Mouse (Mus musculus): ENCODE data around the gene Bub3.

Gene Bub3

DNA sequence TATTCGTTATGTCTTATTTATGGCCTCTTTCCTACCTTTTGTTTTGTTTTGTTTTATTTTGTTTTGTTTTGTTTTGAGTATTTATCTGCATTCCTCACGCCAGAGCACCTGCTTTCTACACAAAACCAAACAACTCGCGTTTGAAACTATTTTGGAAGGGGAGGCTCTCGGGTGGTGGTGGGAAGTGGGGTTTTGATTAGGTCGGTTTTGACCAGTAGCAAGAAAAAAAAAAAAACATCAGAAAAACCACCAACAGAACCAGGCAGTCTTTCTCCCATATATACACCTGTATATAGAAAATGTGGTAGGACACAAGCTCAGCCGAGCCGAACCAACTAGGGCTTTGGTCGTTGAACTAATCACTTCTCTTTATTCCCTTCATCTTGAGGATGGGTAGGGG is 3.9 kb upstream of the Bub3 start:
- no peak for DNase-seq (ENCODE audit: low spot score)

DNA sequence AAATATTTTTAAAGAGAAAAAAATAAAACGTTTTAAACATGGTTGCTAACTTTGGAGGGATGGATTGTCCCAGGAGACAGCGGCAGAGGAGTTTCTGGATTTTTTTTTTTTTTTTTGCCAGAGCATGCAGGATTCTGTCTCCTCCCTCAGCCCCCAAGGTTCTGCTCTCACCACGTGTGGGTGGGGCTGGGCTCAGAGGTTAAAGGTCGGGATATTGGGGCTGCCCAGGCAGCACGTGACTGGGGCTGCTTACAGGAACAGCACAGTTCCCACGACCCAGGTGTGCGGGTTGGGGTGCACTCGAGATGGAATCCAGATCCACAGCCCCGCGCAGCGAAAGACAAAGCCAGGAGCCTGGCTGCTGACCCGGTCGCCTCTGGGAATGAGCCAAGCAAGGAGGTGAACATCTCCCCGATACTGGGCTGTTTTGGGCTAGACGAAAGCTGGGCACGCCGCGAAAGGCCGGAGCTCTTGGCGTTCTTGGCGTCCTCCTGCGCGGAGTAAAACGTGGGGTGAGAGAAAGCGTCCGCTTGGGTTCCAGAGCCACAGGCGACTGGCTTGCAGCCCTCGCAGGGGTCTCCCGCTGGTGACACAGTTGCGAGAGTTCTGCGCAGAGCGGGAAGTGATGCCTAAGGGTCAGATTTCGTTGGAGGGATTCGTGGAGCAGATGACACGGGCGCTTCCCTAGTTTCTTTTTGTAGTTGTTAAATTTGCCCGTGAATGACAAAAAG is 3.3 kb upstream of the Bub3 start:
- DNase-seq (ENCODE audit: low spot score) = no peak

DNA sequence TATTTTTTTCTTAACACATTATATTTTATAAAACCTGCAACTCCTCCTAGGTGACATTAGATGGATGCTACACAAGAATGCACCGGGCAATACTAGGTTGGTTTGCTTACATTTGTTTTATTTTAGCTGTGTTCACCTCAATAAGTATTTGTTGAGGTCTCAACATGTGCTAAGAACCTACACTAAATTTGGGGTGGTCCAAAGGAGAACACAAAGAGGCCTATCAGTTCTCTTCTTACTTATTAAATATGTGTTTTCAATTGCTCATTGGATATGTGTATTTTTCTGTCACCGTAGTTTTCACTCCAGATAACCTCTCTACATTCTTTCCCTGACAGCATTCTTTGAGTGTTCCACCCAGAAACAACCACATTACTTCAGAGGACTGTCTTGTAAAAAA is 2.3 kb upstream of the Bub3 start:
- no peak for DNase-seq (ENCODE audit: low spot score)

DNA sequence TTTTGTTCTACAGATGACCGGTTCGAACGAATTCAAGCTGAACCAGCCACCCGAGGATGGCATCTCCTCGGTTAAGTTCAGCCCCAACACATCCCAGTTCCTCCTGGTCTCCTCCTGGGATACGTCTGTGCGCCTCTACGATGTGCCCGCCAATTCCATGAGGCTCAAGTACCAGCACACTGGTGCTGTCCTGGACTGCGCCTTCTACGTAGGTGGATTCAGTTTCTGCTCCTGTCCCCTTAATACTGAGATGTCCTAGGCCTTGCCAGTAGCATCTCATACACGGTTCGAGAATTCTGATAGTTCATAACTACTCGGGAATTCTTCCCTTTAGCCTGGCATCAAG is 648 bp downstream of the Bub3 start:
- DNase-seq (ENCODE audit: low spot score) = no peak

DNA sequence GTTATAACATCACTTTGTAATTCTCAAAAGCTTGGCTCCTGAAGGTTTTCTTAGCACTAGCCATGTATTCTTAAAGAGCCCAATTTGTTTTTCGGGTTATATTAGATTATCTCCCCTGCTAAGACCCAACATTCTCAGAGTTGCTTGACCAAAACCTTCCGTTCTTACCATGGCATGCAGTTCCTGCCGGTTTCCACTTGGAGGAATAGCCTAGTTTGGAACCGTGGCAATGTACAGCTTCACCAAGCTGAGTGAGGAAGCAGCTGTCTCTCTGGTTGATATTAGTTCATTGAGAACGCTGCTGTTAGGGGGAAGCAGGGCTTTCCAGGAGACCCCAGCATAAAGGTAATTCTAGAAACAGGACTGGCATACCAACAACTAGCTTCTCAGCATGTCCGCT is 15.2 kb downstream of the Bub3 start:
- DNase-seq (ENCODE audit: low spot score) = no peak

DNA sequence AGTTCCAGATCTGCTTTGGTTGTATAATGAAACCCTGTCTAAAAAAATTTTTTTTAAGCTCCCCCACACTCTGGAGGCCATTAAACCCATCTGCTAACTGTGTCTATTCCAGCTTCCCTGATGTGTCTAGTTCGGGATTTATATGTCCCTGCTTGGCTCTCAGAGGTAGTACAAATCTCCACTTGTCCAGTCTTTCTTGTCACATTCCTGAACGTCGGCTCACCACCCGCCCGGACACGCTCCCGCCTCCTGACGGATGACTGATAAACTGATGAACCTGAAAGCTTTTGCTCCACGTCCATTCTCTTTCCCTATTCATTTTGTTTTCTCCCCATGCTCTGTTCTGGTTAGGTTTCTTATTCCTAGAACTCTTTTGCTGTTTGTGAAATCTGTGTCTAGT is 22.2 kb downstream of the Bub3 start:
- DNase-seq (ENCODE audit: low spot score) = peak; percentile 30

DNA sequence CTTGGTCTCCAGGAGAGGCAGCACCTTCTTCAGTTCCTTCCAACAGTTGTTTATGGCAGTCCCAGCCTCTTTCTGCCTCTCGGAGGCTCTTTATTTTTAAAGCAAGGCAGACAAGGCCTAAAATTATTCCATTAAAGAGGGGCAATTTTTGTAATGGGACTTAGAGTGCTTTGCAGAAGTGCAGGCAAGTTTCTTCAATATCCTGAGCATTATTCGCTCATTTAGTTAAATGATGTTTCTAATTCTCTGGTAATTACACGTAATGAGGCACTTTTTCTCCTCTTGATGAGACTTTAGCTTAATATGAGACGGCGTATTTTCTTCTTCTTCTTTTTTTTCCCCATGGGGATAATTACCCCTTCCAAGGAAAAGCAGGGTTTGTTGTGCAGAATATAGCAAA is 25.5 kb downstream of the Bub3 start:
- no peak for DNase-seq (ENCODE audit: low spot score)

DNA sequence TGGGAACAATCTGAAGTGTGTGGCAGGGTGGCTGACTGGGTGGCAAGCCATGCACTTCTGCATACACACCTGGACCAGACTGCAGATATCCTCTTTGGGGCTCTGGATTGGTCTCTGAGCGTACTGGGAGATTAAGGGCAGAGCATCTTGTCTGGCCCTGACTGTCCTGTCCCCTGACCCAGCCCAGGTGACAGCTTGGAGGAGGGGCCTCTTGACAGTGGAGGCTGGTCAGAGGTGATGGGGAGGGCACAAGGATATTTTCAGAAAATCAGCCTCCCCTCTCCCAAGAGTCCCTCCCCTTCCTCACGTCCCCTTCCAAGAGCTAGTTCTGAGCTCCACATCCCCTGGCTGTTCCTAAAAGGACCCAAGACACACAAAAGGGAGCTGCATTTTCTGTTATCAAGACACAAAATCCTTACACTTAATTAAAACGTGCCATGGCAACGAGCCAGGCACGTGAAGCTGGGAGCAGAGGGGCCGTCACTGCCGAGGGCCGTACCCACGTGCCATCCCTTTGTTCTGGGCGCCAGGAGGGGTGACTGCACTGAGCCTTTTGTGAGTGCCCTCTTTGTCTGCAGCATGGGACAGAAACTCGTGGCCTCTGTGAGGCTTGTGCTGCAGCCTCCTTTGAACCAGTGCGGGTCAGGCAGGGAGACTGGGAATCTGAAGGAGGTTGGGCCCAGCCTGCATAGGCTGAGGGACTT is 37.9 kb downstream of the Bub3 start:
- peak; percentile 85 for DNase-seq (ENCODE audit: low spot score)

DNA sequence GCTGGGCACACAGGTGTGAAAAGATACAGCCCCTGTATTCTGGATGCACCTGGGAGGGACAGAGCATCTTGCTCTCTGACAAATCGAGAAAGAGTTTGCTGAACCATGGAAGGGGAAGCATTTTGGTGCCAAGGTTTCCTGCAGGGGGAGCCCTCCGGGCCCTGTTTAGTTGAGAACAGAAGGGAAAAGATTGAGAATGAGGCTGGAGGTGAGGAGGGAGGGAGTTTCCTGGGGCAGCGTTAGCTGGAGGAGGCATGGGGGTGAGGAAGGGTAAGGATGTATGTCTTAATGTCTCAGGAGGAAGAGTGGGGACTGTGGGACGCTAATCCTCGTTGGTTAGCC is 38.4 kb downstream of the Bub3 start:
- DNase-seq (ENCODE audit: low spot score) = no peak

DNA sequence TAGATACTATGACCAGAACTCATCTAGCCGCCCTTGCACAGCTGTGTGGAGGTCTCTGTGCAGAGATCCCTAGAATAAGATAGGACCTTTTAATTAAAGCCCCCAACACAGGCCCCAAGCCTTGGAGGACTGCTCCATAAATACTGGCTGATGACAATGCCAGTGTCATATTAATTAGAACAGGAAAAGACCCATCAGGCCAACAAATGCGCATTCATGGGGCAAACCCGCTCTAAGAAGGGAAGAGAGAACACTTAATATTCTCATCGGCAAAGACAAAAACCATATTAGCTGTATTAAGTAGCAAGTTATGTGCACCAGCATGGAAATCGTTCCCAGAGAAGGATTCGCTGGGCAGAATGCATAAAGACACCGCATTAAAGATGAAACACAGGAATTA is 42.1 kb downstream of the Bub3 start:
- no peak for DNase-seq (ENCODE audit: low spot score)

DNA sequence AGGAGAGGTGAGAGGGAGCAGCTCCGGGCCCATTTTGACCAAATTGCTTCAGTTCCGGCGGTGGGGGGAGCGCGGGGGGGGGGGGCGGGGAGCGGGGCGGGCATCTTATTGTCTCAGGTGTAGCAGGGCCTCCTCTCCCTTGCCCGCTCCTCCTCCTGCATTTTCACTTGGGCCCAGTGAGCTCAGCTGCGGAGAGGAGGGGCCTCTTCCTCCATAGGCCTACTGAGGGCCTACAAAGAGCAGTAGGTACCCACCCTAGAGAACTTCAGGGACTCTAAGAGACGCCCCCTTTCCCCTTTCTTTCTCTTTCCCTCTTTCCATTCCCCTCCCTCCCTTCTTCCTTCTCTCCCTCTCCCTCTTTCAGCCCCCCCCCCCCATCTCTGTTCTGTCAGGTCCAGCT is 43.2 kb downstream of the Bub3 start:
- DNase-seq (ENCODE audit: low spot score) = no peak

DNA sequence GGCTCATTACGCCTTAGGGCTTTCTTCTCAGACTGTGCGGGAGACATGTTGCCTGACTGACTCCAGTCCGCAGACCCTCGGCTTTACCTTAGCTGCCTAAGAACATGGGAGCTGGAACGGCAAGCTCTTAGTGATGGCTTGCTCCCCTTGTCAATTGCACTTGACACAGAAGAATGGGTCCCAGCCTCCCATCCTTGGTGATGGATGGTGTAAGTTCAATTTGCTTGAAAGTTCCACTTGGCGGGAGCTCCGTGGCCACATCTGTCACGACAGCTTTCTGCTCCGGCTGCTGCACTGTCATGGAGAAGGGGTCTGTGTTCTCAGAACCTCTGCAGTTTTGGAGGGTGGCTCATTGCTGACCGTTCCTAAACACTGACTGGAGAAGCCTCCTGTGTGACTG is 44.9 kb downstream of the Bub3 start:
- no peak for DNase-seq (ENCODE audit: low spot score)

DNA sequence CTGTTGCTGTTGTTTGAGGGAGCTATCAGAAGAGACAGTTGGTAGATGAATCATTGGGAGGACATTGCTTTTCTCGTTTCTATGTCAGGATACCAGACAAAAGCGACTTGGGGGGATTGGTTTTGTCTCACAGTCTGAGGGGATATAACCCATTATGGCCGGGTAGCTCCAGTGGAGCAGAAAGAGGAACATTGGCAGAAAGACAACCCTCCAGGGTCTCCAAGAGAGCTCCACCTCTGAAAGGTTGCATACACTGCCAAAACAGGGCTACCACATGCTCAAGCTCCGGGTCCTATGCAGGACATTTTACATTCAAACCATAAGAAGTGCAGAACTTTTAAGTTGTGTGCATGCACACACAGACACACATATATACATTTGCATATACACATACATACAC is 45.5 kb downstream of the Bub3 start:
- DNase-seq (ENCODE audit: low spot score) = no peak

DNA sequence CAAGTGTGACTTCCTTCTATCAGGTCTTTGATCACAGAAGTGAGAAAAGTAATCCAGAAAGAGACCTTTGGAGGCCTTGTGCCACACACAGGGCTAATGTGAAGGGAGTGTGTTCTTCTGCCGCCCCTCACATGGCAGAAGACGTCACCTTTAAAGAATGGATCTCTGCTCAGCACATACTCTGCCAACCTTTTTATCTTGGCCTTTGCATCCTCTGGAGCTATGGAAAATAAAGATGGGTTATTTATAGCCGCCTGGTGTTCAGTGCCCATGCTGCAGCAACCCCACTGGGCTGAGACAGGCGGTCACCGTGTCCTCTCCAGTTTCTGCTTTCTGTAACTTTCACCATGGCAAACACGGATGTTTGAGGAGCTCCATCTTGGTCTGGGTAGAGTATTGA is 48.0 kb downstream of the Bub3 start:
- no peak for DNase-seq (ENCODE audit: low spot score)

DNA sequence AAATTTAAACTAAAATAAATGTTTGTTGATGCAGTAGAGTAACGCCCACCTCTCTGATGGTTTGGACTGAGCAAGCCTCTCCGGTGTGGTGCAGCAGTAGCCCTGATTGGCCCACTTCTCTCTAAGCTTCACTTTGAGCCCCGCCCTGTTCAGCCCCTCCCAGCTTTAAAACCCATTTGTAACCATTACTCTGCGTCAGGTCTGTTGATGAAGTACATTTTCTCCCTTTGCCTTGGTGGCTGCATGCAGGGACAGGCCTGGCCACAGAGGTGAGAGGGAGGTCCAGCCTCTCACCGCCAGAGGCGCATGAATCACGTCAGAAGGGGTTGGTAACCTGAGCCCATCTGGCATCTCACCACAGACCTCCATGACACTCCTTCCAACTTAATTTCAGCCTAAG is 49.7 kb downstream of the Bub3 start:
- peak; percentile 81 for DNase-seq (ENCODE audit: low spot score)
